Mouse (Mus musculus) megakaryocyte, embryonic 14.5 days (primary cell): ENCODE results near the gene Abhd4. TPM values are rescaled to one million over a fixed set of nuclear protein-coding genes. Genes with fewer than 3 reads are reported as not detected.
"Not testable (repeated sequence)": the region's sequence is repeated elsewhere in the genome, so short reads cannot be mapped to it uniquely, and the experiment has no call there.

Source experiments
- H3K27me3 ChIP-seq: replicated peaks from 2 replicates; pipeline ENCODE3; 2012; ENCODE audit warnings: inconsistent platforms
- H3K36me3 ChIP-seq: replicated peaks from 2 replicates; pipeline ENCODE3; 2012; ENCODE audit warnings: low read length, inconsistent platforms, mixed read lengths
- H3K4me1 ChIP-seq: 2 replicates; pipeline ENCODE4 v1.6.1; 2012; ENCODE audit warnings: inconsistent platforms
- H3K4me3 ChIP-seq: replicated peaks from 2 replicates; pipeline ENCODE3; 2012; ENCODE audit warnings: moderate library complexity, mild to moderate bottlenecking, inconsistent platforms
- H3K9me3 ChIP-seq: 2 replicates; pipeline ENCODE4 v1.6.1; 2012; ENCODE audit warnings: inconsistent platforms
- FLI1 ChIP-seq: IDR thresholded peaks from 2 replicates; pipeline ENCODE4 v1.6.1; 2012; ENCODE audit warnings: low read length, inconsistent platforms, mixed read lengths
- GATA1 ChIP-seq: IDR thresholded peaks from 3 replicates; pipeline ENCODE4 v1.6.1; 2012; ENCODE audit warnings: mixed read lengths, low read length, inconsistent platforms, borderline replicate concordance
- polyA plus RNA-seq: library from polyadenylated mRNA; stranded (reverse); fragments of >175 nt; gene quantifications from 2 replicates; pipeline ENCODE4 v1.2.3, GENCODE M21; 2012; ENCODE audit warnings: low replicate concordance; ENCODE audit not compliant: insufficient read depth

Abhd4 gene
- polyA plus RNA-seq, 1 experiment: 17.3 TPM

DNA sequence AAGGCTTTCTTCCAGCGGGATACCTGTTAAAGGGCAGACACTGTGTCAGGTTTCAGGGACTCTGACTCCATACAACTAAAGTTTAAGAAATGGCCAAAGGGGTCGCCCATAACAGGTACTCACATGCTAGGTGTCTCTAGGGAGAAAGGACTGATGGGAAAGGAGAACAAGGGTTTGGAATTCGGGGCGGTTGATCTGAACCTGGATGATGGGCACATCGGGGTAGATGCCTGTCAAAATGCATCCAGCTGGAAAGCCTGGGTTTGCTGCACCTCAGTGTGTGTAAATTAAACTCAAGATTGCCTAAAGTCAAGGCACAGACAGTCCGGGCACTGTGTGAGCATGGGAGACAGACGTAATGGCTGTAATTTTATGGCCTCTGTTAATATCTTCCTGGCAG is 25.5 kb upstream of the Abhd4 start:
- H3K36me3 ChIP-seq: no peaks in the 10 kb centered on the region
- H3K4me1 ChIP-seq: peaks cover 45% of the 10 kb centered on the region
- H3K4me3 ChIP-seq: peak overlapping the region; percentile 90

DNA sequence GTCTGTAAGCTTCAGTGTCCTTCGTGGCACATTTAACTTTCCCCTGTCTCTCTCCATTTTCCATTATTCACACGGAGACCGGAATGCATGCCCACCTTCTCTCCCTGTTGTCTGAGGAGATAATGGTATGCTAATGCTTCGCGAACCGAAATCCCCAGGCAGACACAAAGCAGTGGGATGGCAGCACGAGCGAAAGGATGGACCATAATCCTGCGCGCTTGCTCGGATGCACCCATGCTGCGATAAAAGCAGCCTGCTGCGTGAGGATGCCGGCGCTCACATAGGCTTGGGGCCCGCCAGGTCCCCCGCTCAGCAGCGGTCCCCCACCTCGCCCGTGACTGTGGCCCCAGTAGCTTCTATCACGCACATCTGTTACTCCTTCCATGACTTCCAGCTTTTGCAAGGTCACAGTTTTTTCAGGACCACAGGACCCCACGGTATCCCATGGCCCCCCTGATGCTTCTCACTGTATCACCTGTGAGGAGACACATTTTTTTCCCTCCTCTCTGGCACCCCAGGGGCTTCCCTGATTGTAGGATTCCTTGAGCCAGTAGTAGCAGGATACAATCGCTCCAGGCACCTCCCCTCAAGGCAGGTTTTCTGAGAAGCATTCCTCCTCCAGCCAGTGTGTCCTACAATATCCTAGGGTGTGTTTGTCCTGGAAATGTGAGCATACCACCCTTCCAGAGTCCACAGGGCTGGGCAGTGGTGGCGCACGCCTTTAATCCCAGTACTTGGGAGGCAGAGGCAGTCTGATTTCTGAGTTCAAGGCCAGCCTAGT is 24.9 kb upstream of the Abhd4 start:
- Histone ChIP-seq H3K9me3 (no peaks in the 10 kb centered on the region), H3K4me3 (no peak overlapping the region), H3K36me3 (peaks cover 4% of the 10 kb centered on the region), H3K27me3 (peaks cover 4% of the 10 kb centered on the region), H3K4me1 (peaks cover 50% of the 10 kb centered on the region)
- no peak for TF ChIP-seq FLI1

More for the DNA sequence above, 25.5 kb upstream of the Abhd4 start:
- no peaks in the 10 kb centered on the region for H3K9me3 ChIP-seq
- H3K27me3 ChIP-seq: peaks cover 4% of the 10 kb centered on the region
- TF ChIP-seq FLI1: no peak

DNA sequence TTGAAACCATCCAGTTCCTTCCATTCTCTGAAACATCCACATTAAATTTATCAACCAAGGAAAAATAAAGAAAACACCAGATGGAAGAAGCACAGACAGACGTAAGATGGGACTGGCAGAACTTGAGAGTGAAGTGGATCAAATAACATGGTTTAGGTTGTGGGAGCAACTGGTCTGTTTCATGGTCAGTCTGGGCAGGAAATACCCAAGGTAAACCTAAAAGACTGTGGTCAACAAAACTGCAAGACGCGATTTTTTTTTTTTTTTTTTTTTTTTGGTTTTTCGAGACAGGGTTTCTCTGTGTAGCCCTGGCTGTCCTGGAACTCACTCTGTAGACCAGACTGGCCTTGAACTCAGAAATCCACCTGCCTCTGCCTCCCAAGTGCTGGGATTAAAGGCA is 24.1 kb upstream of the Abhd4 start:
- H3K4me1 ChIP-seq: peaks cover 48% of the 10 kb centered on the region
- H3K9me3 ChIP-seq: not testable (repeated sequence)

DNA sequence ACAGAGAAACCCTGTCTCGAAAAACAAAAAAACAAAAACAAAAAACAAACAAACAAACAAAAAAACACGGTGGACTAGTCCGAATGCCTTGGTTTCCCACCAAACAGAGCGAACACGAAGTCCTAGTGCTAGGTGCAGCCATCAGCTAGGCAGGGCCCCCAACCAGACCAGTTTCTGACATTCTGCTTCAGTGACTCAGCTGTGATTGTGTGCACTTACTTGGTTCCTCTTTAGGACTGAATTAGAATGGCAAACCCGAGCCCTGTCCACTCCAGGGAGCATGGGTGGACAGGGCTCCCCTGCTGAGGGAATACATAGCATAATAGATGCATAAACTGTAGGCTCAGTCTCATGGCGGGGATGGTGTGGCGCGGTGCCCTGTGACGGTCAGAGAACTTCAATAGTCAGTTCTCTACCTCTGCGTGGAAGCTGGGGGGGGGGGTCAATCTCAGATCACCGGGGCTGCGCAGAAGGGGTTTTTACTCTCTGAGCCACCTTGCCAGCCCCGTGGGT is 23.3 kb upstream of the Abhd4 start:
- Histone ChIP-seq H3K4me3 (no peak overlapping the region), H3K36me3 (peaks cover 20% of the 10 kb centered on the region), H3K27me3 (peaks cover 1% of the 10 kb centered on the region), H3K9me3 (no peaks in the 10 kb centered on the region), H3K4me1 (peaks cover 44% of the 10 kb centered on the region)
- TF ChIP-seq FLI1 (no peak), GATA1 (no peak)

More for the DNA sequence above, 24.1 kb upstream of the Abhd4 start:
- peaks cover 12% of the 10 kb centered on the region for H3K36me3 ChIP-seq
- not testable (repeated sequence) for H3K4me3 ChIP-seq, H3K27me3 ChIP-seq

DNA sequence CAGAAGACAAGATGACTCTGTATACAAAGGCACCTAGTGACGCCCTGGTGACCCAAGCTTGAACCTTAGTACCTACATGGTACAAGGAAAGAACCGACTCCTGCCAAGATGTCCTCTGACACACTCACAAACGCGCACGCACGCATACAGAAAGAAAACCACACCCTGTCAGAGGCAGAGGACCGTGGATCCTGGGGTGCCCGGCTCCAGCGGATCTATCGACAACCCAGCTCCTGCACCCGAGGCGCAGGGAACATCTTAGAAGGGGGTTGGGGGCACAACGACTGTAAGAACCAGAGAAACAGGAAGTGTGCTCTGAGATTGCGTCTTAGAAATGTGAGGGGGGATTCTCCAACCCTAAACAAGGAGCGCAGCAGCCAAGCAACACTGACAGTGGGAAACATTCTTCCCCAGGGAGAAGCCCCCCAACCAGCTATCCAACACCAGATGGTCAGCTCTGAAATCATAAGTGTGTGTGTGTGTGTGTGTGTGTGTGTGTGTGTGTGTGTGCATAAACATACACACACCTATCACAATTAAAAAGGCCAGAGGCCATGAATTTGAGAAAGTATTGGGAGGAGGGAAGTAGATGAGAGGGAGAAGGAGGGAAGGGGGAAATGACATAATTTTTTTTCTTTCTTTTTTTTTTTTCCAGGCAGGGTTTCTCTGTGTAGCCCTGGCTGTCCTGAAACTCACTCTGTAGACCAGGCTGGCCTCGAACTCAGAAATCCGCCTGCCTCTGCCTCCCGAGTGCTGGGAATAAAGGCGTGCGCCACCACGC is 22.6 kb upstream of the Abhd4 start:
- TF ChIP-seq GATA1: no peak
- no peak for TF ChIP-seq FLI1
- no peaks in the 10 kb centered on the region for H3K9me3 ChIP-seq
- peaks cover 44% of the 10 kb centered on the region for H3K4me1 ChIP-seq
- peaks cover 26% of the 10 kb centered on the region for H3K36me3 ChIP-seq
- H3K4me3 ChIP-seq: no peak overlapping the region
- peaks cover 1% of the 10 kb centered on the region for H3K27me3 ChIP-seq

DNA sequence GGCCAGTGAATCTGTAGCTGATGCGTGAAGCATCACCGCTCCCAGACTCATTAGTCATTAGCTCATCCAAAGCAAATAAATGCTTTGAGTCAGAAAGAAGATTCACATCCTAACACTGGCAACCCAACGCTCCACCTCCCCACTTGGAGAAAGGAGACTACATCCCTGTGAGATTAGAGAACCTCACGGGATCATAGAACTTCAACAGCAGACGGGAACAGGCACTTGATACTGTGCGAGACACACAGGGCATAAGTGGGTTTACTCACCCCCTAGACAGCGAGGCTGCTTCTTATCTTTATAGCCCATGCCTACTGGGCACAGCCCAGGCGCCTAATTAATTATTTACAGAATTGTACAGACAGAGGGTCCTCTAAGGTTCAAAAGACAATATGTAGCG is 21.8 kb upstream of the Abhd4 start:
- H3K4me3 ChIP-seq: no peak overlapping the region
- peaks cover 38% of the 10 kb centered on the region for H3K4me1 ChIP-seq
- peaks cover 34% of the 10 kb centered on the region for H3K36me3 ChIP-seq
- no peak for TF ChIP-seq GATA1
- TF ChIP-seq FLI1: no peak
- no peaks in the 10 kb centered on the region for H3K9me3 ChIP-seq
- peaks cover 1% of the 10 kb centered on the region for H3K27me3 ChIP-seq

DNA sequence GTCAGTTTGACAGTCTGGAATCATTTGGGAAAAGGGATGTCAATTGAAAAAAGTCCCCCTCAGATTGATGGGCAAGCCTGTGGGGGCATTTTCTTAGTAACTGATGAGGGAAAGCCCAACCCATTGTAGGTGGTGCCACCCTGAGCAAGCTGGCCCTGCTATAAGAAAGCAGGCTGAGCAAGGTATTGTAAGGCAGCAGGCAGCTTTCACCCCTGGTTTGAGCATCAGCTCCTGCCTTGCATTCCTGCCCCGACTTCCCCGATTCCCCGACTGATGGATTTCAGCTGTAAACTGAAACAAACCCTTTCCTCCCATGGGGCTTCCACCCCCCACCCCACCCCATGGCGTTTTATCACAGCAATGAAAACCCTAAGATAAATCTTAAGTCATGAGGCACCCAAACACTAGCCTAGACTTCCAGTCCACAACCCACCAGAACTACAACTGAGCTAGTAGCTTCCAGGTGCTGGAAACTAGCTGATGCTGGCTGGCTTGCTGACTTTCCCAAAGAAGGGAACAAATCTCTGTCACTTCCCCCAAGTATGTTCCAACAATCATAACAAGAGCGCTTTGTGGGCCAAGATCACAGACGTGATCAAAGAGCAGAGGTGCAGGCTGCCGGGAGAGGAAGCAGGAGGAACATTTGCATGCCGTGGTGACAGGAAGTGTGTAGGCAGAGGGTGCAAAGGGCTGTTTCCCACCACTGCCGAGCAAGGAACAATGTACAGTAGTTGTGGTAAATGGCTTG is 21.0 kb upstream of the Abhd4 start:
- Histone ChIP-seq H3K4me1 (peaks cover 31% of the 10 kb centered on the region), H3K27me3 (peaks cover 1% of the 10 kb centered on the region), H3K4me3 (peak overlapping the region; percentile 83), H3K9me3 (no peaks in the 10 kb centered on the region), H3K36me3 (peaks cover 41% of the 10 kb centered on the region)
- TF ChIP-seq GATA1 (no peak), FLI1 (no peak)

DNA sequence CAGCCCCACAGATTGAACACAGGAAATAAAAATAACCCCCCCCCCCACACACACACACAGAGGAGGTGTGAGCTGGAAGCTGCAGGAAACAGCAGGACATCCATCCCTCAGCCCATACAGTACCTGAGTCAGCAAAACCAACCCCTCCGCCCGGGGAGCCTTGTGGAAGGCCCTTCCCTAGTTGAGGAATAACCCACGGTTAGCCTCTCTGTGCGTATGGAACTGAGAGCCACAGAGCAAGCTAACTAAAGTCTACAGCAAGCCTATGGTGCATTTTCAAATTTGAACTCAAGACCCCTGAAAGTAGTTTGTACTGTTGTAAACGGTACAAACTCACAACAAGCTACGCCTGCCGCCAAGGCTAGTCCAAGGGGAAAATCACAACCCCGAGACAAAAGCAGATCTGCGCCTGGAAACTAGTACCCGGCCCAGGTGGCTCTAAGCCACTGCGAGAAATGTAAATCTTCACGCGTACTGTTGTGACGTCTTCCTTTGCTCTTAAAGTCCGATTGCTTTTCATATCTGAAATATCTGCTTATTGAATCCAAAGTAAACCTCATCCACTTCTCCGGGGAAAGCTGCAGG is 20.3 kb upstream of the Abhd4 start:
- Histone ChIP-seq H3K4me1 (peaks cover 24% of the 10 kb centered on the region), H3K9me3 (no peaks in the 10 kb centered on the region), H3K4me3 (peak overlapping the region; percentile 83), H3K36me3 (peaks cover 45% of the 10 kb centered on the region), H3K27me3 (peaks cover under 1% of the 10 kb centered on the region)
- TF ChIP-seq FLI1: no peak
- no peak for TF ChIP-seq GATA1

DNA sequence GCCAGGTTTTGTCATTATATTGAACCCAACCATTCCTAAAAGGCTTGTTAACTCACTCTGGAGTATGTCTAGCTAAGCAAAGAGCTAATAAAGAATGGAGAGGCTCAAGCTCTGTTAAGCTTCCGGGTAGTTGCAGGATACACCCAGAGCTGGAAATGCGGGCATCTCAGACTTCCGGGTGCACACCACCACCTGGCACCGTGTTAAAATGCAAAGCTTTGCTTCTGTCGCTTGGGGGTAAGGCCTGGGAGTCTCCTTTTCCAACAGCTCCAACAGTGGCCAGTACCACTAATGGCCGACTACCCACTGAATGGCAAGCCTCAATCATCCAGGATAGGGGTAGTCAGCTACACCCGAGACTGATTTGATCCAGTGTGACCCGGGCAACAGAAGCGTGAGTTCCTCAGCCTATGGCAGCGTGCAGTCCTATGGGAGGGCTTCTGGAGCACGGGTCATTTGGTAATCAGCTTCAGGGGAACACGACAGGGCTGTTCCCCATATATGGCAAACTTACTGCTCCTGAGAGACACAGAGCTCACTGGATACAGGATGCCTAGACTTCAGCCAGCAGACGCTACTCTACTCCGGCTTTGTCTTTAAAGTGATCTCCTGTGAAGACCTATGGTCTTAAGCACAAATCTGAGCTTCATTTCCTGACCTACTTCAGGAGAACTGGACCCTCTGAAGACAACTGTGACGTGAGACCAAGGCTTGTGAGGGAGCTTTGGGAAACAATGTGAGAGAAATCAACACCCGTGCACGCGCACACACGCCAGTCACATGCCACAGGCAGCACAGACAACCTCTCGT is 19.6 kb upstream of the Abhd4 start:
- Histone ChIP-seq H3K4me3 (no peak overlapping the region), H3K36me3 (peaks cover 50% of the 10 kb centered on the region), H3K9me3 (no peaks in the 10 kb centered on the region), H3K4me1 (peaks cover 20% of the 10 kb centered on the region), H3K27me3 (no peaks in the 10 kb centered on the region)
- TF ChIP-seq GATA1: no peak
- TF ChIP-seq FLI1: no peak
